ENCODE assay signal across 8 mouse cellular contexts in genomic region chr17:48100441-48101417, GRCm38 (mm10). TPM values are rescaled to one million over a fixed set of nuclear protein-coding genes. Genes with fewer than 3 reads are reported as not detected.
DNase-seq lines count a peak whose midpoint lies in the region; ATAC-seq and TF ChIP-seq lines count a peak whose summit lies in the region.

No protein-coding gene starts in this region.

- TF ChIP-seq CTCF in liver, postnatal 0 days (IDR thresholded peaks at IDR 0.05; ENCODE audit: low read depth) = peak; percentile 93
- TF ChIP-seq CTCF in testis, adult 2 months (IDR thresholded peaks at IDR 0.05; ENCODE audit: control insufficient read depth, insufficient read depth, insufficient replicate concordance, low read depth, low read length) = peak; percentile 97

- H3K4me1 ChIP-seq in forebrain, embryonic 15.5 days = peaks cover 35% of the 10 kb centered on the region
- H3K4me1 ChIP-seq in liver, postnatal 0 days (ENCODE audit: insufficient read depth) = peaks cover 28% of the 10 kb centered on the region
- H3K4me1 ChIP-seq in neural tube, embryonic 14.5 days (ENCODE audit: control insufficient read depth, insufficient read depth, low read length) = peaks cover 23% of the 10 kb centered on the region; the same call in 1 of the 2 replicates
- H3K4me1 ChIP-seq in testis, adult 2 months (ENCODE audit: control insufficient read depth, insufficient read depth, low read length) = peaks cover 25% of the 10 kb centered on the region

- H3K9ac ChIP-seq in forebrain, embryonic 15.5 days (replicated peaks) = no peak overlapping the region
- H3K9ac ChIP-seq in liver, postnatal 0 days (replicated peaks) = no peak overlapping the region
- no peak overlapping the region for H3K9ac ChIP-seq in neural tube, embryonic 14.5 days (replicated peaks; ENCODE audit: low read depth, low read length)

- peak; percentile 78 for ATAC-seq in forebrain, embryonic 15.5 days (replicated peaks)
- peak; percentile 79 for ATAC-seq in liver, postnatal 0 days
- ATAC-seq in neural tube, embryonic 14.5 days (ENCODE audit: low read depth) = peak; percentile 81

- intact Hi-C loops in heart, postnatal 14 days (cut with DNase I) = loop anchor here (1.0 to 2.0 kb wide), 2 partner anchors 227 to 308 kb away; no protein-coding TSS in a partner anchor

- peak overlapping the region; percentile 42 for H3K4me2 ChIP-seq in forebrain, embryonic 15.5 days (replicated peaks)
- H3K4me2 ChIP-seq in liver, postnatal 0 days (ENCODE audit: low read depth, low read length) = peak overlapping the region; percentile 63
- H3K4me2 ChIP-seq in neural tube, embryonic 14.5 days (ENCODE audit: low read depth, low read length) = peak overlapping the region; percentile 41

- H3K9me3 ChIP-seq in forebrain, embryonic 15.5 days = no peaks in the 10 kb centered on the region
- no peaks in the 10 kb centered on the region for H3K9me3 ChIP-seq in liver, postnatal 0 days (ENCODE audit: low read length)
- no peaks in the 10 kb centered on the region for H3K9me3 ChIP-seq in neural tube, embryonic 14.5 days (ENCODE audit: control insufficient read depth, low read length)

- no peak for TF ChIP-seq POLR2A in testis, adult 2 months (IDR thresholded peaks at IDR 0.05; ENCODE audit: control insufficient read depth, low read depth, low read length)

- peaks cover 43% of the 10 kb centered on the region for H3K27me3 ChIP-seq in forebrain, embryonic 15.5 days
- H3K27me3 ChIP-seq in liver, postnatal 0 days (ENCODE audit: insufficient read depth, low read length) = peaks cover 49% of the 10 kb centered on the region
- peaks cover 34% of the 10 kb centered on the region for H3K27me3 ChIP-seq in neural tube, embryonic 14.5 days (ENCODE audit: control insufficient read depth, insufficient read depth, low read length)
- no peaks in the 10 kb centered on the region; the same call in none of the 2 replicates for H3K27me3 ChIP-seq in testis, adult 2 months (ENCODE audit: control insufficient read depth, insufficient read depth, low read length)

- no peaks in the 10 kb centered on the region for H3K36me3 ChIP-seq in forebrain, embryonic 15.5 days
- H3K36me3 ChIP-seq in liver, postnatal 0 days (replicated peaks; ENCODE audit: insufficient read depth, low read length) = no peaks in the 10 kb centered on the region
- no peaks in the 10 kb centered on the region for H3K36me3 ChIP-seq in neural tube, embryonic 14.5 days (ENCODE audit: control insufficient read depth, insufficient read depth, low read length)
- no peaks in the 10 kb centered on the region for H3K36me3 ChIP-seq in testis, adult 2 months (ENCODE audit: control insufficient read depth, insufficient read depth, low read length)

- peak; percentile 84 for DNase-seq in ES-CJ7 (ENCODE audit: low read depth, low spot score)
- DNase-seq in cerebellum, adult 11-12 months = peak; percentile 54
- peak; percentile 83 to 90 for DNase-seq in heart, postnatal 14 days
- DNase-seq in layer of hippocampus, adult 11-12 months (ENCODE audit: low spot score) = peak; percentile 84
- DNase-seq in liver, postnatal 0 days = peak; percentile 88

- peak overlapping the region; percentile 28 for H3K4me3 ChIP-seq in forebrain, embryonic 15.5 days
- no peak overlapping the region for H3K4me3 ChIP-seq in liver, postnatal 0 days (ENCODE audit: low read depth, low read length)
- H3K4me3 ChIP-seq in neural tube, embryonic 14.5 days (ENCODE audit: low read depth, low read length) = no peak overlapping the region
- H3K4me3 ChIP-seq in testis, adult 2 months (ENCODE audit: control insufficient read depth, low read depth, low read length) = no peak overlapping the region

- TF ChIP-seq EP300 in liver, postnatal 0 days (IDR thresholded peaks at IDR 0.05; ENCODE audit: low read depth) = no peak

- WGBS in forebrain, embryonic 15.5 days = 13% methylated on average over 21 of the region's 21 CpGs
- 11% methylated on average over 20 of the region's 21 CpGs for WGBS in liver, postnatal 0 days (ENCODE audit: insufficient replicate concordance)
- 12% methylated on average over 21 of the region's 21 CpGs for whole genome bisulfite sequencing in neural tube, embryonic 14.5 days

- no peak overlapping the region for H3K27ac ChIP-seq in forebrain, embryonic 15.5 days (replicated peaks)
- H3K27ac ChIP-seq in liver, postnatal 0 days (ENCODE audit: low read depth) = no peak overlapping the region
- no peak overlapping the region for H3K27ac ChIP-seq in neural tube, embryonic 14.5 days (ENCODE audit: low read depth, low read length)
- no peak overlapping the region for H3K27ac ChIP-seq in testis, adult 2 months (ENCODE audit: control insufficient read depth, insufficient read depth, low read depth, low read length)

RNA-seq across cellular contexts. Expression of gene 1700067P10Rik, which starts 11.6 kb away (rescaled TPM):
- not detected in 2 replicates for polyA plus RNA-seq in forebrain, embryonic 15.5 days (2015; fragmentation: Nextera tagmentation; extraction: Ambion mirVana)
- not detected for total RNA-seq in heart, postnatal 14 days (2021)
- not detected in 2 replicates for polyA plus RNA-seq in liver, postnatal 0 days (2015; fragmentation: Nextera tagmentation; extraction: Ambion mirVana)
- polyA plus RNA-seq in neural tube, embryonic 14.5 days (2014; fragmentation: Nextera tagmentation; extraction: Ambion mirVana) = not detected in 2 replicates
- polyA plus RNA-seq in testis, adult 2 months (2012; rRNA removed) = 159 and 164 TPM in 2 replicates

RNA-seq across cellular contexts. Expression of gene 9830107B12Rik, which starts 45.3 kb away (rescaled TPM):
- not detected in 2 replicates for polyA plus RNA-seq in forebrain, embryonic 15.5 days (2015; fragmentation: Nextera tagmentation; extraction: Ambion mirVana)
- not detected for total RNA-seq in heart, postnatal 14 days (2021)
- polyA plus RNA-seq in liver, postnatal 0 days (2015; fragmentation: Nextera tagmentation; extraction: Ambion mirVana) = 1.1 and 1.4 TPM in 2 replicates
- polyA plus RNA-seq in neural tube, embryonic 14.5 days (2014; fragmentation: Nextera tagmentation; extraction: Ambion mirVana) = not detected in 2 replicates
- not detected in 2 replicates for polyA plus RNA-seq in testis, adult 2 months (2012; rRNA removed)

Comparison
In these comparisons a context has a peak if more than half of its experiments do, and no peak if none do; other contexts are left out.
1. RNA of gene 1700067P10Rik, which starts 11.6 kb away (polyA plus RNA-seq): 159 to 164 TPM in testis, adult 2 months; not detected in neural tube, embryonic 14.5 days, not detected in forebrain, embryonic 15.5 days and not detected in liver, postnatal 0 days; every median in the first group is over 100 times any median in the second.
2. Peak in every context shown above with its lines, with median percentiles within 50 percentile points of each other: DNase-seq, ATAC-seq and H3K4me2 ChIP-seq.